Mouse (Mus musculus): ENCODE data around the gene Myt1l. TPM values are rescaled to one million over a fixed set of nuclear protein-coding genes. Genes with fewer than 3 reads are reported as not detected.
A peak's percentile ranks its signal among the peaks of the same experiment; 100 is the strongest.

Gene Myt1l
- total RNA-seq, 2 experiments from 2014 or later = 0.05 TPM; not detected in 1

- DNase-seq = no peak
These were observed 388.0 kb downstream of the Myt1l start for GRCm38 (mm10) chr12:29916139-29916538.

- DNase-seq = no peak
These were observed 388.6 kb downstream of the Myt1l start for GRCm38 (mm10) chr12:29916807-29917206.

- no peak for DNase-seq
These were observed 392.1 kb downstream of the Myt1l start for GRCm38 (mm10) chr12:29920298-29920697.

- DNase-seq = no peak
These were observed 393.3 kb downstream of the Myt1l start for GRCm38 (mm10) chr12:29921481-29921880.

GRCm38 (mm10) chr12:29926896-29927295 lies 398.7 kb downstream of the Myt1l start:
- DNase-seq = no peak

- no peak for DNase-seq
These were observed 402.4 kb downstream of the Myt1l start for GRCm38 (mm10) chr12:29930591-29930990.

GRCm38 (mm10) chr12:29932951-29933350 lies 404.8 kb downstream of the Myt1l start:
- DNase-seq = no peak

- no peak for DNase-seq
These were observed 405.3 kb downstream of the Myt1l start for GRCm38 (mm10) chr12:29933501-29933900.

- no peak for DNase-seq
These were observed 406.0 kb downstream of the Myt1l start for GRCm38 (mm10) chr12:29934120-29934581.

GRCm38 (mm10) chr12:29937308-29937707 lies 409.1 kb downstream of the Myt1l start, which contains the start of gene Pxdn:
Pxdn (plus strand) TSS chr12:29937608.
- DNase-seq = no peak

- peak; percentile 70 for DNase-seq
These were observed 409.7 kb downstream of the Myt1l start for GRCm38 (mm10) chr12:29937851-29938375.

- peak; percentile 70 for DNase-seq
These were observed 410.3 kb downstream of the Myt1l start for GRCm38 (mm10) chr12:29938376-29939041.

GRCm38 (mm10) chr12:29939261-29939671 lies 411.1 kb downstream of the Myt1l start:
- peak; percentile 67 for DNase-seq

GRCm38 (mm10) chr12:29942435-29942834 lies 414.3 kb downstream of the Myt1l start:
- DNase-seq = no peak

GRCm38 (mm10) chr12:29944650-29945049 lies 416.5 kb downstream of the Myt1l start:
- no peak for DNase-seq

GRCm38 (mm10) chr12:29945182-29945743 lies 417.1 kb downstream of the Myt1l start:
- no peak for DNase-seq

GRCm38 (mm10) chr12:29951043-29951442 lies 422.9 kb downstream of the Myt1l start:
- DNase-seq = no peak

- DNase-seq = no peak
These were observed 423.3 kb downstream of the Myt1l start for GRCm38 (mm10) chr12:29951485-29951884.

- DNase-seq = peak; percentile 55
These were observed 423.9 kb downstream of the Myt1l start for GRCm38 (mm10) chr12:29952102-29952501.

- DNase-seq = peak; percentile 38
These were observed 425.8 kb downstream of the Myt1l start for GRCm38 (mm10) chr12:29953999-29954398.

GRCm38 (mm10) chr12:29954464-29954863 lies 426.3 kb downstream of the Myt1l start:
- no peak for DNase-seq

- no peak for DNase-seq
These were observed 428.8 kb downstream of the Myt1l start for GRCm38 (mm10) chr12:29956969-29957368.

GRCm38 (mm10) chr12:29958637-29959036 lies 430.5 kb downstream of the Myt1l start:
- DNase-seq = no peak

GRCm38 (mm10) chr12:29961041-29961440 lies 432.9 kb downstream of the Myt1l start:
- no peak for DNase-seq
